Mouse (Mus musculus) kidney, postnatal 10 days (tissue): ENCODE data around the gene Ghrl.
"Not testable (repeated sequence)": the region's sequence is repeated elsewhere in the genome, so short reads cannot be mapped to it uniquely, and the experiment has no call there.

ENCODE experiments used
- DNase-seq: peaks from one replicate; pipeline ENCODE4 v3.0.0; 2021; ENCODE audit warnings: mixed read lengths

The Ghrl gene

DNA sequence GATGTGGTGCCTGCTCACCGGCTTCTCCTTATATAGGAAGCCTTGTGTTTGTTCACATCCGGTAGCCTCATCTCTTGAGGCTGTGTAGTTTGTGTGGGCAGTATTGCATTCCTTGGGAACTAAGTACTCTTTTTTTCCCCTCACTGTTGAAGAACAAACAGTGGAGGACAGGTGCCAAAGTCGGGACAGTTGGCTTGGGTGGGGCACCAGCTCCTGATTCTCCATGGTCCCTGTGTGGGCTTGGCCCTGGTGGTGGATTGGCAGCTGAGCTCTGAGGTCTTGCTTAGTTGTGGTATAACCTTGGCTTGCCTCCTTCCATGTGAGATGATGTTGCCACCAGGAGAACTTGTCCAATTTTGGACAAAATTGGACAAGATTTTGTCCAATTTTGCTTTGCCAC is at the start of gene Ghrl:
Gene Ghrl, minus strand, starts transcription at position 3 of the 400 bp plus-strand sequence.
- no peak for DNase-seq

DNA sequence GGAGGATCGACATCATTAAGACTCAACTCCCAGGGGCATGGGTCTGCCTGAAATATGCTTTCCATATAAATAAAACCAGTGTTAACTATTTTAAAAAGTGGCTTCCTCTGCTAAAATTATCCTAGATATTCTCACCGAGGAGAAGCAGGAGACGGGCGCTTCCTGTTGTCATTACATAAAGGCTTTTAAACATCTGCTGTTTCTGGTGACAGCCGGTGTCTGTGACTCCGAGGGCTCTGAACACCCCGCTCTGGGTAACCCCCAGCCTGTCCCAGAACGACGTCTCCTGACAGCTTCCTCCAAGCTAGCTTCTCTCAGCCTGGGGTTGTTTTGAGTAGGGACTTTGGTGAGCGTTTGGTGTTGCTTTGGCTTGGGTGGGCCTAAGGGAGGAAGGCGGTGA is 49.1 kb upstream of the Ghrl start:
- DNase-seq = peak; percentile 21

DNA sequence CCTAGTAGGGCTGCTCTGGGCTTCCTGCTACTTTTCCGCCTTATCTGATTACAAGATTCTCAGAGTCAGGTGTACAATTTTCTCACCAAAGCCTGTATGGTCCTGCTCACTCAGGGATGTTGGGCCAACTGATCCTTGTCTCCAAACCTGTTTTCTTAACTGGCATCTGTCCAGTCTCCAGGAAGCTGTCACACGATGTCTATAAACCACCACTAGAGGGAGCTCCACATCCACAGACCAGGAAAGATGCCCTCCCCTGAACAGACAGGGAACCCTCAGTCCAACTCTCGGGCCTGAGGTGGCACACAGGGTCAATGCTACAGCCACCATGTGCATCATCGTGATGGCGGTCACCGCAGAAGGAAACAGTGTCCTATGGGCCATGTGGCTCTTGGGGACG is 42.0 kb upstream of the Ghrl start:
- DNase-seq = peak; percentile 68

DNA sequence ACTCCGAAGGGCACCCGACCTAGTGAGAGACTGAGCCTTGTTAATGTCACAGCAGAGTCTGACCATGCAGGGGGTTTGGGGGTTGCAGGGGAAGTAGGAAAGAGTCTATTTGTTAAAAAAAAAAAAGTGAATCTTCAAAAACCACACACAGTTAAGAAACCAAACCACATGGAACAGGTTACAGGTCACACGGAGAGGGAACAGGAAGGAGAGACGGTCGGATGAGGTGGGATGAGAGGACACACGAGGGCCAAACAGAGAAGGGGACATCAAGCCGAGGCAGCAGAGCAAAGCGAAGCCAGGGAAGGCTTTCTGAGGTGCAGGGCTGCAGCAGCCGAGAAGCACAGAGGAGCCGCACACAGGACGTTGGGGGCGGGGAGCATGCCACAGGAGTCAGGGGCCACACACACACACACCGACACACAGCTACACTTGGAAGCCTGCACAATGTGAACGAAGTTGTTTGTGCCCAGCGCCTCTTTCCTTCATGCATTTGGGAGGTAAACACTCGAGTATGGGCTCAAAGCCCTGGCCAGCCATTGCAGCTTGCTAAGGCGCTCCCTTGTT is 29.5 kb upstream of the Ghrl start:
- no peak for DNase-seq

DNA sequence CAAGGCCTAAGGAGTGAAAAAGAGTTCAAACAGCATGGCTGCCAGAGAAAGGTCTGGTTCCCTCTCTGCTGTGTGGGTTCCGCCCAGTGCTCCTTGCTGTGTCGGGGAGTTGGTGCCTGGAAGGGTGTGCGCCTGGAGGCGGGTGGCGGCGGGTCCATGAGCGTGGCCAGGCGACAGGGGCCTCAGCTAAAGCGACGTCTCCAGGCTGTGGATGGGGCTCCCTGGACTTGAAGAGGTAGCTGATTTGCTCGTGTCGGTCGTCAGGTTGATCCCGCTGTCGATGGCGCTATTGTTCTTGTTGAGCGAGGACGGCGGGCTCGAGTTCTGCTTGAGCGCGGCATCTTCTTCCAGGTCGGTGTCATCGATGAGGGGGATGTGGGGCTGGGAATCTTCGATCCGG is 28.7 kb upstream of the Ghrl start:
- DNase-seq = no peak

DNA sequence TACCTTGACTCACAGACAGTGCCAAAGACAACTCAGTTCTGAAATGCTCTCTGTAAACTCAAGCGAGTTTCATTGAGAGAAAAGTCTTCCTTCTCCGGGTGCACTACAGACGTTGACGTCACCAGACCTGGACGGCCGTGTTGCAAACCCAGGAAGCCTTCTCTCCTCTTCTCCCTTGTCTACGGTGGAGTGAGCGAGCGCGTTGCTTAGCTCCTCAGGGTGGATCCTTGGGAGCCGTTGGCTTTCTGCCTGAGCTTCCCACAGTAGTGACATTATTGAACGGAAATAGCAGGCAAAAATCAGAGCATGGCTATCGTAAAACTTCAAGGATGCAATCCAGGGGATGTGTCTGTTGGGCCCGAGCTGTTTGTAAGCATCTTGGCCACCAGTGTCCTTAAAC is 27.6 kb upstream of the Ghrl start:
- DNase-seq = no peak

DNA sequence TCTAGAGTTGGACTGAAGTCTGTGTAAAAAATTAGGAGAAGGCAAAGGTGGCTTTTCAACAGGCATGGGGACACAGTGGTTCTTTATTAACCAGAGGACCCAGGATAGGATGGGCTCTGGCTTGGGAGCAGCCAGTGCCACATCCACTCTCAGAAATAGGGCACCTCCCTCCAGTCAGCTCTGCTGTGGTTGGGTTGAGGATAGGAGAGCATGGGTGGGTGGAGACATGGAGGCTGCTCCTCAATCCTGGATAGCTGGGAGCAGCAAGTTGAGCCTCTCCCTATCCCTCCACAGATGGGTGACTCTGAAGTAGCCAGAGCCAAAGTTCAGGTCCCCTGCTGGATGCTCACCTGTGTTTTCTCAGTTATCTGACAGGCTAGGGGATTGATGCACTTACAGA is 25.4 kb upstream of the Ghrl start:
- no peak for DNase-seq

DNA sequence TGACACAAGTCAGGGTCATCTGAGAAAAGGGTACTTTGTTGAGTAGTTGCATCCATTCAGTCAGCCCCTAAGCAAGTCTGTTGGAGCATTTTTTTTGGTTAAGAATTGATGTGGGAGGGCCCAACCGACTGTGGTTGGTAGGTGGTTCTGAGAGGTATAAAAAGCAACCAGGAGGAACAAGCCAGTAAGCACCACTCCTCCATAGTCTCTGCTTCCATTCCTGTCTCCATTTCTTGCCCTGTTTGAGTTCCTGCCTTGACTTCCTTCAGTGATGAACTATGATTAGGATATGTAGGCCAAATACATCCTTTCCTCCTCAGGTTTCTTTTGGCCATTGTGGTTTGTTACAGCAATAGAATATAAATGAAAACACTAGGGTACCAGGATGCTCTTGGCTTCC is 23.4 kb upstream of the Ghrl start:
- DNase-seq = no peak

DNA sequence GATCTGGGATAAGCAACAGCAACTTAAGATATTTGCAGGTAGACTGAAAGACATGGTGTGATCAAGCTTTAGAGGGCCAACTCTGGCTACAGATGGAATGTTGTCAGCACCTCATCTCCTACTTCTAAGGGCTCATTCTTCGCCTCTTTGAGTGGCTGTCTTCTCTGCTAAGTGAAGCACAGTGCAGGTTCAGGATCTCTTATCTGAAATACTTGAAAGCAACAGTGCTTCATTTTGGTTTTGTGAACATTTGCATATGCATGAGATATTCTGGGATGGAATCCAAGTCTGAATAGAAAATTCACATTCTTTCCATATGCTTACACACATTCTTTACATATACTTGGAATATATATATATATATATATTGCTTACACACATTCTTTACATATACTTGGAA is 22.6 kb upstream of the Ghrl start:
- no peak for DNase-seq

DNA sequence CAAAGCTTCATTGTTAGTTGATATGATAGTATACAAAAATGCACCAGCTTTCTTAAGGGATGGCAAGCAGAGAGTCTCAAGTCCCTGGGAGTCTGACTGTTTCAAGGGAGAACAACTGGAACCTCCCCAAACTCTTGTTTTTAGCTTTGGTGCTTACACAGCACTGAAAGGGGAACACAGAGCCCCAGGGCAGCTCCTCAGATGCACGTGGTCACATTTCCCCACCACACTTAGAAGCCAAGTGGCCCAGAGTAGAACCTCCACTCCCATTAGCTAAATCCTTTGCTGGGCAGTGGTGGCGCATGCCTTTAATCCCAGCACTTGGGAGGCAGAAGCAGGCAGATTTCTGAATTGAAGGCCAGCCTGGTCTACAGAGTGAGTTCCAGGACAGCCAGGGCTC is 21.7 kb upstream of the Ghrl start:
- DNase-seq = no peak

DNA sequence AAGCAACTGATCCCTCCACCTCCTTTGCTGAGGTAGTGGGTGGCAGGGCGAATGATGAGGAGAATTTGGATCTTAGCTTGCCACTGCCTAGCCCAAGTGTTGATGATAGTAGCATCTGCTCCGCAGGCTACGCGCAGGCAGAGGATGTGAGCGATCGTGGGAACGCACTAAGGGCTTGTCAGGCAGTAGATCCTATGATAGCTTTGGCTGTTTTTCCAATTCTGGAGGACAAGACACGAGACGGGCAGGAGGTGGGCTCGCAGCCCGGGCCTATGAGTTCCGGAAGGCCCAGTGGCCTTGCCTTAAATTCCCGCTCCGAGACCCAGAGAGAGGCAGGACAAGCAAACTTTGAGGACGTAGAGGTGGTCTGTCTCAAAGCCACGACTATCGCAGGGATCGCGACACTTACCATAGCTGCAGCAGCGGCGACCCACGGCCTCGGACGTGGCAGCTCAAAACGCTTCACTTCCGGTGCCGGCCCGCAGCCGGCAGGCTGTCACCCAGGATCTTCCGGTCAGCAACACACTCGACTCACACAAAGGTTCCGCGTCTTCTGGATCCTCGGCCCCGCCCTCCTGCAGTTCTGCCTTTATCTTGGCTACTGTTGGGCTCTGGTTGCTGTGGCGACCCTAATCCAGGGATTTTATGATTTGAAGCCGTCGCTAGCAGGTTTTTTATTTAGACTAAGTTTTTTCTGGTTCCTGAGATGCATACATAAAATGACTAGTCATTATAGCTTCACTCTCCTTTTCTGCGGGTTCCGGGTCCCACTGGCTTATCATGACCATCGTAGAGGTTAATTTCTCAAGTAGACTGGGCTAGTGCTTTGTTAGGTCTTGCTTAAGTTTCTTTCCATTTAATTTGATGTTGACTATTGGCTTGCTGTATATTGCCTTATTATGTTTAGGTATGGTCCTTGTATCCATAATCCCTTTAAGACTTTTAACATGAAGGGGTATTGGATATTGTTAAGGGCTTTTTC is 20.8 kb upstream of the Ghrl start, which contains the start of gene Sec13:
Gene Sec13, minus strand, starts transcription at position 508 of the 982 bp plus-strand sequence.
- peak; percentile 91 for DNase-seq

DNA sequence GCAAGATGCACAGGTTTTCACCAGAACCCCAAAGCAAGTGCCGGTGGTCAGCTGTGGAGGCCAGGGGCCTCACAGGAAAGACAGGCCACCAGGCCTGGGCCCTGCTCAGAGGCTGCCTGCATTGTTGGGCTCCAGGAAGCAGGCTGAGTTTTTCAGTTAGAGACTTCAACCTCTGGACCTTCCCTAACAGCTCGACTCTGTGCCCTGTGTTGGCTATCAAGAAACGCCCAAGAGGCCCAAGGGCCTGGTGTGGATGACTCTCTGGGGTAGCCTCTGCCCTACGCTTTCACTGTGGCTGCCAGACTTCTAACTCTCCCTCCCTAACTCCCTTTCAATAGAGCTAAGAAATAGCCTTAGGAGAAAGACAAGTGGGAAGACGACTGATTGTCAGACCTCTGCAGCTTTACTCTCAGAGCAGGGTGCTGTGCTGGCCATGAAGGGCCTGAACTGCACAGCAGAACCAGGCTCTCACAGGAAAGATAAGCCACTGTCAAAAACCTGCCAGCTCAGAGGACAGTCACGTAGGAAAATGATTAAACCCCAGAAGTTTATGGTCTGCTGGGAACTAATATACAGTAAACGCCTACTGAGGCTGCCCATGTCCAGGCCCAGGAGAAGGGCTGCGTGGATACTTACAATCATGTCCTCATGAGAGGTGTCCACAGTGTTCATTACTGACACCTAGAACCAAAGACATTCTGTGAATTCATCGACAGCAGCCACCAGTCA is 17.8 kb upstream of the Ghrl start:
- DNase-seq = no peak

DNA sequence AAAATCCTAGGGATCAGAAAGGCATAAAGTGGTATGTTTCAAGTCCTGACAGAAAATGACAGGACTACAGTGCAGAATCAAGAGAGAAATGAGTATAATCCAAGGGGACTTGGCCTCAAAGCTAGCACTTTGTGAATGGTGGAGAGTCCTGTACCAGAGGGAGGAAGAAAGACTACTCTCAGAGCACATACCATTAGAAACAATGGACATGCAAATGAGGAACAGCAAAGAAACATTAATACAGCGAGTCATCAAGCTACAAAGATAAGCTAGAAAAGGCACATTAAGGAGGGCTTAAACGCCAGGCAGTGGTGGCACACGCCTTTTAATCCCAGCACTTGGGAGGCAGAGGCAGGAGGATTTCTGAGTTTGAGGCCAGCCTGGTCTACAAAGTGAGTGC is 11.6 kb upstream of the Ghrl start:
- no peak for DNase-seq

DNA sequence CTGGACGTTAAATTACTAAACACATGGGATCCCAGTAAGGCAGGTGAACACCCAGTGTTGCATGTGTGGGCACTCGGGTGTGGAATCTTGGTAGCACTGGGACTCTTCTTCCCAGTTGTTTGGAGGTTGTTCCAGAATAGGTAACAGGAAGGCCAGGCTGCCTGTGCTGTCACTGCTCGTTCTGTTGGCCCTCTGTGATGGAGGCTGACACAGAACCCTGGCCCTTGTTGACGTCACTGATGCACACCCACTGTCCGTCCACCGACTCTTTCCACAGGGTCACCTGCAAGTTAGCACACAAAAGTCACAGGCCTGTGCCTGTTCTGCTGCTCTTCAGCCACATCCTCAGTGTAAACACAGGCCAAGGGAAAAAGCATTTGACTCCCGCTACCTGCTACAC is 8.5 kb upstream of the Ghrl start:
- DNase-seq = no peak

DNA sequence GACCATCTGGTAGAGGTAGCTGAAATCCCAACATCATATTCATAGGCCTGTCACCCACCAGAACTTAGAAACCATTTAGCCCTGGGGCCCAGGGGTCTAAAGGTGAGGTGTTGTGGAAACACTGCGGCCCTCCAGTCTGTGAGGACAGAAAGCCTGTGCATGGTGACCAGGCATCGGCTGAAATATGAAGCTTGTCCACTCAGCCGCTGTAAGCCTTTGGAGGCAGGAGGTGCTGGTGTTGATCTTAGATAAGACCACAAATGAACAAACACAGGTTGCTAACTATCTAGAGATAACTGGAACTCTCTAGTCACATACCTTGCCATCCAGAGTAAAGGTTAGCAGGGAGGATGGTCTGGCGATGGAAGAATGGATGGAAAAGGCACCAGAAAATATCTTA is 1.4 kb upstream of the Ghrl start:
- no peak for DNase-seq

DNA sequence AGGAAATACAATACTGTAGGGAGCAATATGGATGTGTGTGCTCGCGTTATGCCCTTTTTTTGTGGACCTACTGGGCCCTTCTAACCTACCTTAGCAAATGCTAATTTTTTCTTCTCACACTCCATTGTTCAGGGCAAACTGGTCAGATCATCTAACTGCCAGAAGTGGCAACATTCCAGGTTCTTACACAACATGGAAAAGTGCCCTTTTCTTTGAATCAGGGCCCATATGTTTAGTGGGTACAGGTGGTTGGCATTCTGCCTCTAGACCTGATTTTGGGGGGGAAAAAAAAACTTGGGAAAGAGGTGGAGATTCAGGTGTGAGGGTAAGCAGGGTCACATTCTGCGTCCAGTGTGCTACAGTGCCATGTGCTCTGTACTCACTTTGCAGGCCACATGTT is 2.1 kb downstream of the Ghrl start:
- DNase-seq = no peak

DNA sequence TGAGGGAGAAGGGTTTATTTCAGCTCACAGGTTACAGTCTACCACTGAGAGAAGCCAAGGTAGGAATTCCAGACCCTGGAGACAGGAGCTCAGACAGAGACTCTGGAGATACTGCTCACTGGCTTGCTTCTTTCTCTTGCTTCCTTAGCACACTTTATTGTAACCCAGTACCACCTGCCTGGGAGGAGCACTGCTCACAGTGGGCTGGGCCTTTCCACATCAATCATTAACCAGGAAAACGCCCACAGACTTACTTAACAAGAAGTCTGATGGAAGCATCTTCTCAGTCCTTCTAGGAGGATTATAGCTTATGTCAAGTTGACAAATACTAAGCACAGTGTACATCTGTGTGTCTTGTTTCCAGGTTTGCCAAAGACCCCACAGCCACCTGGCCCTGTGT is 4.9 kb downstream of the Ghrl start:
- DNase-seq = no peak

DNA sequence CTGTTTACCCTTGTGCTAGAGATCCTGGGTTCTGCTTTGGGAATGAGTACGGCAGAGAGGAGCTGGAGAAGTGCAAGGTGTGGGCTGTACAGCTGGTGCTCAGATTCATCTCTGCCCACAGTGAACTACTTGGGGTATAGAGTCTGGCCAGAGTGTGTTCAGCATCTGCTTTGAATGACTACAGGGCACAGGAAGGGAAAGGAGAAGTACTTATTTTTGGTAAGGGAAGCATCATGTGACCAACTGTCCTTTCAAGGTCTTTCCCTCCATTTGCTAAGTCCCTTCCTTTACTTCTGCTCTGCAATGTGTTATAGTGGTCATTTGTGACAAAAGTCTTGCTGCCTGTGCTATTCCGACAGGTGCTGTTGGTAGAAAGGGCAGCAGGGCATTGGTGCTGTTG is 5.4 kb downstream of the Ghrl start:
- DNase-seq = no peak

DNA sequence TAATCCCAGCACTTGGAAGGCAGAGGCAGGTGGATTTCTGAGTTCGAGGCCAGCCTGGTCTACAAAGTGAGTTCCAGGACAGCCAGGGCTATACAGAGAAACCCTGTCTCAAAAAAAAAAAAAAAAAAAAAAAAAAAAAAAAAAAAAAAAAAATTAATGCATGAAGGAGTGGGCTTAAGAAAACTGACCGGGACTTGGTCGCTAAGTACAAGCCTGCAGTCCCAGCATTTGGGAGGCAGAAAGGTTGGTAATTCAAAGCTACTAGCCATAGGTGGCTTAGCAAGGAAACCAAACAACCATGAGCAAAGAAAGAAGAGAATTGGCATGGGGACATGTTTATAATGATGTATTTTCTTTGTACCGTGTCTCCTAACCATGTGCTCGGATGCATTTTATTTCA is 6.3 kb downstream of the Ghrl start:
- DNase-seq = not testable (repeated sequence)

DNA sequence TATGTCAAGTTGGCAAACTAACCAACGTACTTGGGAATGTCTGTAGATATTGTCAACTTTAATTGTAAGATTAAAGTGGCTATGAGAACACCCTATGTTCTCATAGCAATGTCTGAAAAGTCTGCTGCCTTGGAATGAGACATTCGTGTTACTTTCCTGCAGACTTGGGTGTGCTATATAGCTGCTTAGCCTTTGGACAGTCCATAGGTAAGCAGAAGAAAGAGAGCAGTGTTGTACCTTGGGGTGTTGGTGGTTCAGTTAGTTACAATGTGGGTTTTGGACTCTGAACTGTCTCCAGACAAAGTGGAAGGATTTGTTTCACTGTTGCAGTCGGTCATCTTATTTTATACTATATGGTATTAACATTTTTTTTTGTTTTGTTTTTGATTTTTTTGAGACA is 7.0 kb downstream of the Ghrl start:
- DNase-seq = no peak

DNA sequence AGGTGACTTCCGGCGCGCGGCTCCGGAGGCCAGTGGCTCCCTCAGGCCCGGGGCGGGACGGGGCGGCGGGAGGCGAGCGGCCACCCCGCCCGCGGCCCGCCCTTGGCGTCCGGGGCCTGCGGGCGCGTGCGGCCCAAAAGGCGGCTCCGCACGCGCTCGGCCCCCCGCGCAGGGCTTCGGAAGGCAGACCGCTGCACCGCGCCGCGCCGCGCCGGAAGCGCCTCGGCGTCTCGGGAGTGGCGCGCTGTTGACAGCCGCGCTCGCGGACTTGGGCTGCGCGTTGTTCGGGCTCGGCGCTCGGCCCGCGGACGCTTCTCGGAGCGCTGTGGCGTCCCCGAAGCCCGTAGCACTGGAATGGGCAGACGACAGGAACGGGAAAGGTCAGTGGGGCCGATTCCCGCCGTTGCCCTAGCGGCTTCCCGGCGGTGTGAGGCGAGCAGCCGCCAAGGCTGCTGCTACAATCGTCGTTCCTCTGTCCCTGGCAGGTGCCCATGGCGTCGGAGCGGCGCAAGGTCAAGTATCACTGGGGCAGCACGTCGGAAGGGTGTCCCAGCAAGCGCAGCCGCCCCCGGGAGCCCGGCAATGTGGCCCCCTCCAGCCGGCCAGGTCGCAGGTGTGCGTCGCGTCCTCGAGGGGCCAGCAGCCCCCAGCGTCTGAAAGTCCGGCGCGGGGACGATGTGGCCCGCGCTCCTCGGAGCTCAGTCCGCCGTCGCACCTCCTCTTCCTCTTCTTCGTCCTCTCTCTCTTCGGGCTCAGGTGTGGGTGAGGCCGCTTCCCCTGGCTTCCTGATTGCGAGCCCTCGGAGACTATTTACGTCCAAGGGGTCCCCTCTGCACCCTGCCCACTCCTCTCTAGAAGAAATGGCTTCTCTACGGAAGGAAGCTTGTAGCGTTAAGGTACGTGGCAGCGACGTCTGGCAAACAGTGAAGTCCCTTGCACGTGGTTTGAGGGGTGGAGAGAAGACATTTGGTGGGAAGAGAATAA is 22.2 kb downstream of the Ghrl start:
- DNase-seq = peak; percentile 57

DNA sequence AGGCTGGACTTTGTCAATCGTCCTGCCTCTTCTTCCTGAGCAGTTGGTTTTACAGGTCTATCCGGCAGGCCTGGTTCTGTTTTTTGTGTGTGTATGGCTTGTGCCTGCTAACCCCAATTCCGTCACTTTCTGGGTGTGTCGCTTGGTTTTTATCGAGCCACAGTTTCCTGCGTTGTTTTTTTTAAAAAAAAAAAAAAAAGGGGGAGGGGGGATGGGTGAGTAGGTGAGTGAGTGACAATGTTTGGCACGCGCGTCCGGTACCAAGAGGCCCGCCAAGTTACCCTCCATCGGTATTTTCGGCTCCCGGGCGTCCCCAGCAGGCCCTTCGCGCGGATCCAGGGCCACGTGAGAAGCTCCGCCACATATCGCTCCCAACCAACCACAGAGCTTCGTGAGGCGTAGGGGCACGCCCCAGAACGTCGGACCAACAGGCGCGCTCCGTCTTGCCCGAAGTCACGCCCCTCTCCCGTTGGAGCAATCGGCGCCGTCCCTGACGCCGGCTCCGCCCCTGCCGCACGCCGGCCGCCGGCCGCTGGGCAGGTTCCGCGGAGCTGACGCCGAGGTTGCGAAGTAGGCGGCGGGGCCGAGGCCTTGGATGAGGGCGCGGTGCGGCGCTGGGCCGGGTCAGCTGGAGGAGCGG is 23.0 kb downstream of the Ghrl start, which contains the start of gene Tatdn2:
Gene Tatdn2, plus strand, starts transcription at position 469 of the 640 bp plus-strand sequence.
- DNase-seq = peak; percentile 97
